Mouse (Mus musculus) left cerebral cortex, adult 6 months (tissue): ENCODE data around the gene Uba1. TPM values are rescaled to one million over a fixed set of nuclear protein-coding genes. Genes with fewer than 3 reads are reported as not detected.

Experiments
- long read RNA-seq, 2 experiments: library from polyadenylated mRNA; unstranded; transcript quantifications; one replicate each; pipeline ENCODE4 v2.0.0; 2019 to 2020
- polyA plus RNA-seq: library from polyadenylated mRNA; unstranded; fragments of <200 nt; fragmentation: Nextera tagmentation; gene quantifications from 2 replicates; pipeline ENCODE4 v1.2.3, GENCODE M21; 2021

Gene Uba1
- 108 and 116 TPM in 2 replicates for polyA plus RNA-seq
- long read RNA-seq, experiment 1, full-length matches to known transcripts: 840 of 998 reads
- long read RNA-seq, experiment 1, partial matches to known transcripts: 128 of 998 reads
- long read RNA-seq, experiment 1, other reads (novel, unspliced or antisense): 30 of 998 reads
- long read RNA-seq, experiment 2, full-length matches to known transcripts: 64 of 165 reads
- long read RNA-seq, experiment 2, partial matches to known transcripts: 94 of 165 reads
- long read RNA-seq, experiment 2, other reads (novel, unspliced or antisense): 7 of 165 reads

DNA sequence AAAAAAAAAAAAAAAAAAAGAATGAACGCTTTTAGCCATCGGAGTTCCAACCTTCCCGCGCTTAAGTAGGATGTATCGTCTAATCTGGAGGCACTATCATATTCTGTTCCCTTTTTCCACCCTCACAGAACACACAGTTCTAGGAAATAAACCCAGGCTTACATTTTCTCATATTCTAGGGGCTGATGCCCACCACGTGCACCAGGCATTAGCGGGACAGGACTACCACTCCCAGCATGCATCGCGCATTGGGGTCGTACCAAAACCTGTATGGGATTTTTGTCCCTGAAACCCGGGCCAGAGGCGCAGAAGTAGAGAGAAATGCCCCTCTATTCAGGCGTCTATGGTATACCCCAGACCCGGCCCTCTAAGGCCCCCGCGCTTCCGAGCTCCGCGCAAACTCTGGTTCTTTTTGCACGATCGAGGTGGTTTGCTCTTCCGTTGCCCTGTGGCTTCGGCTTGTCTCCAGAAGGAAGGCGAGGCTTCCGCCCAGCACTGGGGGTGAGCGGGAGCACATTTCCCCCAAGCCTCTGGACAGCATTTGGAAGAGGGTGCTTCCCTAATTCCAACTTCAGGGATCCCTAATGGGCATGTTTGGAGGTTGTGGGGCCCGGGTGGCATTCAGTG is at the start of gene Uba1:
Gene Uba1 (plus strand): TSS at position 301 of the 627 bp plus-strand sequence.

DNA sequence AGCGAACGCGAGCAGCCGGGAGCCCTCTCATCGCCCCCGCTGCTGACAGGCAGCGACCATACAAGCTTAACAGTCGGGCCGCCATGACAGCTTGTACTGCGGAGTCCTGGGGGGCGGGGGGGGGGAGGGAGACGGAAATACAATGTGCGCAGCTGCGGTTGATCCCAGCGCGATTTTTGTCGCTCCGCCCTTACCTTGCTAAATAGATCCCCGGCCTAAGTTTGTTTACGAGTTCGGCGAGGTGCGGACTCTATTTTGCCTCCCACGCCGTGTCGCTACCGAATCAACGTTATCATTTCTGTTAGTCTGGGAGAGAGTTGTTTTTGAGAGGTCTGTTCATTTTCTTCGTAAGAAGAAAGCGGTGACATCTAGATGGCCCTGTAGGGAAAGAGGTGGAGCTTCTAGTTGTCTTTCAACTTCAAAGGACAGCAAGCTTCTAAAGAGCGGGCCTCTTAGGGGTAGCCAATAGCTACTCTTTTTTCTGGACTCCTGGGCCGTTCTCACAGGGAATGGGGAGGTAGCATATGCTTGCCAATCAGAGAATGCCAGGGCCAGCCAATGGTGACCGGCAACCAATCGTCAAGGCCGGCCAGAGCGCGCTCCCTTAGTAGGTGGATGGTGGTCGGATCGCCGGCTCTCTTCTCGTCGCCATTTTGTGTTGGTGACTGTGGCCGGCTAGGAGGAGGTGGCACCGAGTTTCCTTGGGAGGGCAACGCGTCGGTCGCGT is 40.8 kb upstream of the Uba1 start, which contains the start of the genes Rbm10 and Ndufb11:
Gene Rbm10 (plus strand): TSS at position 328 of the 727 bp plus-strand sequence.
Gene Ndufb11 (minus strand): TSS at position 444 of the 727 bp plus-strand sequence.

GRCm38 (mm10) chrX:20687519-20688067 is 29.5 kb downstream of the Uba1 start, which contains the start of gene Cdk16:
Gene Cdk16, plus strand, starts transcription at chrX:20687954.

GRCm38 (mm10) chrX:20703741-20704290 is 45.7 kb downstream of the Uba1 start, which contains the start of gene Usp11:
Gene Usp11, plus strand, starts transcription at chrX:20703906.

Other genes with a start within 250 kb of the Uba1 start
- 0.79 and 1.0 TPM in 2 replicates for gene Jade3, start 232.6 kb upstream of the Uba1 start, polyA plus RNA-seq
- 0.15 and 0.16 TPM in 2 replicates for gene Rgn, start 108.5 kb upstream of the Uba1 start, polyA plus RNA-seq
- gene Rbm10, start 40.8 kb upstream of the Uba1 start, polyA plus RNA-seq: 20.2 and 23.0 TPM in 2 replicates
- gene Ndufb11, start 40.7 kb upstream of the Uba1 start, polyA plus RNA-seq: 405 and 414 TPM in 2 replicates
- 83.5 and 248 TPM in 2 replicates for gene Cdk16, start 29.6 kb downstream of the Uba1 start, polyA plus RNA-seq
- gene Usp11, start 45.6 kb downstream of the Uba1 start, polyA plus RNA-seq: 25.3 and 35.6 TPM in 2 replicates
- gene Araf, start 139.5 kb downstream of the Uba1 start, polyA plus RNA-seq: 153 and 212 TPM in 2 replicates
- gene Timp1, start 211.8 kb downstream of the Uba1 start, polyA plus RNA-seq: 0.74 and 0.92 TPM in 2 replicates